Mouse (Mus musculus): ENCODE results near the gene Man1c1. TPM values are rescaled to one million over a fixed set of nuclear protein-coding genes. Genes with fewer than 3 reads are reported as not detected.

The Man1c1 gene
- total RNA-seq, 4 experiments from 2014 or later, result 34.6 to 40.0 (median 38.4) TPM

DNA sequence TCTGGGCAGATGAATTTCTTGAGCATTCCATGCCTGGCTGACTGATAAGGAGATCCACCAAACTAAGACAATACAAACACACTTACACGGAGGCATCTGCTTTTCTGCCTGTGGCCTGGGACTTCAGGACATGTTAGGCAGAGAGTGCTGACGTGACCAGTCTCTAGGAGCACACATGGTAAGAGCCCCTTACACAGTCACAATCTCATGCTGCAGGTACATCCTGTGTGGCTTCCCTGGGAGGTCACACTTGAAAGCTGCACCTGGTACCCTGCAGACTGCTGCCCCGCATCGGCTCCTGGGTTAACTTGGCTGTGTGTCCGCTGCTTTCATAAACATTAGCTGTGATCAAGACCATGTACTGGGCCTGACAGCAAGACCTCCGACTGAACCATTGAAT lies 59.7 kb downstream of the Man1c1 start:
- DNase-seq (ENCODE audit: low spot score in 2 of 2), result no peak

DNA sequence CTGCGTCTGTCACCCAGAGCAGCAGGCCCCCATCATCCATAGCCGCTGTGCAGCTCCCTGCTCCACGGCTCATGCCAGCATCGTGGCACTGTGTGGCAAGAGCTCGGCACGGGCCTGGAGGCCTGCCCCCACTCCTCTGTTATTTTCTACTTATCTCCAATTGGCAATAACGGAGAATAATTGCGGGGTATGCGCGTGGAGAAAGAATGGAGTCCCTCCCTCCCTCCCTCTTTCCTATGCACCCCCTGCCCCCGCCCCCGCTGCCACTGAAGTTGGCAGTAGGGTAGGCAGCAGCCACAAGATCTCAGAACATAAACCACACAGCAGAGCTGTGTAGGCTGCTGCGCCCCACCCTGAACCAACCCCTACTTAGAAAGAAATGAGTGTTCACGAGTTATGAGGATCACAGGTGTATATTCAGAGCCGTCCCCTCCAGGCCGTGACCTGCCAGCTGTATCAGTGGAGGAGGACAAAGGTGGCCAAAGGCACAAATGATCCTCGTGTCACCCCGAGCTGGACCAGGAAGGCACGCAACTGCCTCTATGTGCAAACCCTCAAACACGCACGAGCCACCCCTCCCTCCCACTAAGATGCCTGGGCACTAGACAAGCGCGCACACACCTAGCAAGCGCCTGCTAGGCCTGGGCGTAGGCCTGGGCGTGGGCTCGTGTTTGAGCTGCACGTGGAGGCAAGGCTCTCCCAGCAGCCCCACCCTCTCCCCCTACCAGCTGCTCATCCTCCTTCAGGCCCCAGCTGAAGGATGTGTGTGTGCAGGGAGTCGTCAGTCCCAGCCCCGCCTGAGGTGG lies 62.2 kb downstream of the Man1c1 start:
- peak in 1 of 2 experiments; percentile 85 for DNase-seq (ENCODE audit: low spot score in 2 of 2)

DNA sequence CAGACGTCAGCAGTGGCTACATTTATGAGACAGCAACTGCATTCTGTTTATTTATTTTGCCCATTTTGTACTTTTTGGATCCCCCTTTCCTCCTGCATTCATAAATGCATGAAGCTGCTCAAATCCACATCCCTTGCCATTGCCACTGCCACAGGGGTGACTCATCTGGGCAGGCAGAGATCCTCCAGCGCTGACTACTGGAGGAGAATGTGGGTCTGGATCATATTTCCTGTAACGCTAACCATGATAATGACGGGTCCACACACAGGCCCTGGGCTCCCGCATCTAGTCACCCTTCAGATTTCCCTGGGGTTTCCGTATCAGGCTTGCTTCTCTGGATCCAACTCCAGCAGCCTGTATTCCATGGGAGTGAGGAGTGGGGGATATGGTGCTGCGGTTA lies 64.8 kb downstream of the Man1c1 start:
- DNase-seq (ENCODE audit: low spot score in 2 of 2), result no peak

DNA sequence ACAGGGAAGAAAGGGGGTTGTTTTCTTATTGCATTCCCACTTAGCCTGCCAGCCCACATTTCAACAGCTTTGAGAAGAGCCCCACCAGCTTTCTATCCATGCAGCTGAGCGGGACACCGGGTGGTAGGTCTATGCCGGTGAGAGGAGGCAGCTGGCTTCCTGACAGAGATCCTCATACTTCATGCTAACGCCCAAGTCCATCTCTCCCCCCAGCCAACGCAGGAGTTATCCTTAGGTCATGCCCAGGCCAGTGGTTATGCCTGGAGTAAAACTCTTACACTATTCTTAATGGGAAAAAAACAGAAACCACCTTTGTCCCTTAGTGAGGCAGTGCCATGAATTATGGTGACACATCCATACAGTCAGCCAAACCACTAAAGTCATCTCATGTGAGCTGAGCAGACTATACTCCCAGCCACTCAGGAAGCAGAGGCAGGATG lies 66.0 kb downstream of the Man1c1 start:
- no peak for DNase-seq (ENCODE audit: low spot score in 2 of 2)

DNA sequence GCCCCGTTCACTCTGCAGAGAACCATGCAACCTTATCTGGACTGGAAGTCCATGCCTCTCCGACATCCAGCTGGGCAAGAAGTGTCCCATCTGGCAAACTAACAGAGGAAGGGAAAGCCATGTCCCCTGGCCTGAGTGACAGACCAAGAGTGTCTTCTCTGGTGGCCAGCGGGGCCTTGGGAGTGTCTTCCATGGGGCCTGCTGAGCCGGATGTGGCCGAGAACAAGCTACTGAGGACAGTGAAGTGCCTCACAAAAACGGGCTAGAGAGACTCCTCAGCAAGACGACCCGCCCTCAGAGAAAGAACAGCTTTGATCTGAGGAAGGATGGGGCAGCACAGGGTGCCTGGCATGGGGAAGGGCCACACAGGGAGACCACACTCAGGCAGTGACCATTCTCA lies 67.7 kb downstream of the Man1c1 start:
- no peak for DNase-seq (ENCODE audit: low spot score in 2 of 2)

DNA sequence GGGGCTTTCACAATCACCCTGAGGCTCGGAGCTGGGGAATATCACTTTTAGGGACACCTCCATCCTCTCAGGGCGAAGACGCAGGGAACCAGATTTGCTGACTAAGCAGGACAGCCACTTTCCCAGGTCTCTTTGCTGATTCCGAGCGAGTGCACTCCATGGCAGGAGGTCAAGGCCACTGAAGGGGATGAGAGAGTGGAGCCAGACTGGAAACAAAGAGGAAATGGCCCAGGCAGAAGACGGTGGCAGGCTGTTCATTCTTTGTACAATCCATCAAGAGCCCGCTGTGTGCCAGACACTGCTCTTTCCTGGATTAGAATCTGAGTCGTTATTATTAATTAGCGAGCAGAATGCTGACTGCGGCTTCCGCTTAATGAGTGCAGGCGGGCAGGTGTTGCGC lies 70.1 kb downstream of the Man1c1 start:
- DNase-seq (ENCODE audit: low spot score in 2 of 2), result no peak

DNA sequence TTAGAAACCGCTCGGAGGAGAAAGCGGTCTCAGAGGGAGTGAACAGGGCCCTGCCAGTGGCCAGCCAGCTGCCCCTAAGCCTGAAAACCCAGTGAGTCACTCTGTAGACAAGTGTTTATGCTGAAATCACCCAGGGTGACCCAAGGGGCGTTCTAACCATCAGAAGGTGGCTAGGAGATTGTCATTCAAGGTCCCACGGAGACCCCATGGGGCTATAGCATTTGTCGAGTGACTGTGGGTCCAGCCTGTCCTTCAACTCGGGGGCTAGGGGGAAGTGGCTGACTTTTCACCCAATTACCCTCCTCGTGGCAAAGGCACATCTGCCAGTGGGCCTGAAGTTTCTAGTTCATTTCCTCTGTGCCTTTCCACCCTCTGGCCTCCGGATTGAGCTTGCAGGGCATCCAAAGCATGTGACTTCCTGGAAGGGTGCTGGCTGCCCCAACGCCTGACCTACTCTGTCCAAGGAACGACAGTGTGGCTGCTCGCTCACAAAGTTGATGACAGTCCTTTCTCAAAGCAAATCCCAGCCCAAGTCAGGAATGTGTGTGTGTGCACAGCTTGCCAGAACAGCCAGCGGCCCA lies 71.9 kb downstream of the Man1c1 start:
- no peak for DNase-seq (ENCODE audit: low spot score in 2 of 2)

DNA sequence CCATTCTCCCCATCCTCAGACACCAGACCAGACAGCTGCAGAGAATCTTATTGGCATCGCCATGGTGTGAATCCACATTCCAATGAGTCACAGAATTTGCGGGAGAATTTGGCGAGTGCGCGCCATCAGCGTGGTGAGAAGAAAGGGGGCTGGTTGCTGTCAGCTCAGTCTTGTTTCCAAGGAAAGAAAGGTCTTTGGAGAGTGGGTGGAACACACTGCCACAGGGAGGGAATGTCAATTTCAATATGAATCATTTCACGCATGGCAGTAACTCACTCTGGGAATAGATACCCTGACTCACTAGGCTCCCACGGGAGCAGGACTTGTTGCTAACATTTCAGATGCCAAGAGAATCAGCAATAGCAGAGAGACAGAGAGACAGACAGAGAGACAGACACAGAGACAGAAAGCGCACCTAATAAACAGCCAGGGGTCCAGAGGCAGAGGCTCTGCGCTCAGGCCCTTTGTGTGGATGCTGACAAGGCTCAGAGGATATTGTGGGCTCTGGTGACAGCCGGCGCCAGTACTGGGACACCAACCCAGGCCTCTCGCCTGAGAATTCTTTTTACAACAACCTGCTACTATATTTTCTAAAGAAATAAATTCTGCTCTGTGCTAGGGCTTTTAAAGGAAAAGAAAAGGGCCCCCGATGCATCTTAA lies 72.5 kb downstream of the Man1c1 start:
- peak; percentile 67 to 89 for DNase-seq (ENCODE audit: low spot score in 2 of 2)

DNA sequence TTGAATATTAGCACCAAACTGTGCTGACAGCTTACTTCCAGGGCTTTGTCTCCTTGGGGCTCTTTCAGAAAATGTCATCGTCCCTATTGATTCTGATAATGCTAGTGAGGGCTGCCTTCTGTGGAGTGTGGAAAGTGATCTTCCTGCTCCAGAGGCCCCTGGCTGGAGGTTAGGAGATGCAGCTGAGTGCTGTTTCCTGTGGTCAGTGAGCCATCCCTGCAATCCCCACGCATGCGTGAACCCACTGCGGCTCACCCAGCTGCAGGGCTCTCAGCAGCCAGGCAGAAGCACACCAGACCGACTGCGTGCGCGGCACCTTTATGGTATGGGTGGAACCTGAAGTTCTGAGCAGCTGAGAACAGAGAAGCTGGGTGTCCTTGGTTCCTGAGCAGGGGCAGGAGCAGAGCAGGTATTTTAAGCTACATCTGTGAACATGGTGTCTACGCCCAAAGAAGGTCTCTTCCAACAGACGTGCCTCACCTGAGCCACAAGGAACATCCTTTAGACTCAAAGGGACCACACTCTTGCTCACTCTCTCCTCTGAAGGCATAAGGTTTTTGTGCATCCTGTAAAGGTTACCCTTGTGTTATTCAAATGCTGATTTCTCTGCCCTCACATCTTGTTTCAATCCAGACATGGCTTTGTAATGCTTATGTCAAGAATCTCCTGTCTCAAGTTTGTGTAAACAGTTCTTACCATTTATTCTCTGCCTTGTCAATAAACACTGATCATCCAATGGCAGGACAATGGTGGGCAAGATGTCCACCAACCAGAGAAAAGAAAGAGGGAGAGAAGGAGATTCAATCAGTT lies 75.3 kb downstream of the Man1c1 start:
- no peak for DNase-seq (ENCODE audit: low spot score in 2 of 2)

DNA sequence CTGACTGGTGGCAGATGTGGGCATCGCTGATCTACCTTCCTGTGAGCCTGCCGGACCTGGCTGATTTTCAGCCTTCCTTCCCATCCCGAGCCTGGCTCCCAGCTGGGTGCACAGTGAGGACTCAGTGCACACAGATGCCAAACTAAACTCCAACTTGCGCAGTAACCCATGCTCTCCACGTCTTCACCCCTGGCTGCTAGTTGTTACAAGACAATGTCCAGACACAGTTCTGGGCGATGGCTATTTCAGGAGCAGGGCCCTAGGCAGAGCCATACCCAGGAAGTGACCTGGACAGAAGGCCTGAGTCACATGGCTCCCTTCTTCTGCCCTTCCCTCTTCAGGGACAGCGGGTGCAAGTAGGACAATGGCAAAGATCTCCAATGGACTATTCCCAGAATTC lies 76.0 kb downstream of the Man1c1 start:
- DNase-seq (ENCODE audit: low spot score in 2 of 2), result no peak

DNA sequence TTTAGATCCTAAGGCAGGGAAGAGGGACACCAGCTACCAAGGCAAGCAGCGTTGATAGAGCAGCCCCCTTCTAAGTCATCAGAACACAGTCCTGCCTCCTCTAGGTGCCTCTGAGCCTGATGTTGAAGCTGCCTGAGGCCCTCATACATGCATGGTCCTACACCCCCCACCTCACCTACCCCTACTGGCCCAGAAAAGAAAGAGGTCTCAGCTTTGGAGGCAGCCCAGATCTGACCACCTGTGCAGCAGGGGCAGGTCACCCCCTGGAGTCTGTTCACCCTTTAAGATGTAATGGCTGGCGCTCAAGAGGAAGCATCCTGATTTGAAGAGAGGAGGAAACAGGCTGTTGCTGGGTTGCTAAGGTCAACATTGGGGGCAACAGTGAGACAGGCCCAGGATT lies 77.2 kb downstream of the Man1c1 start:
- DNase-seq (ENCODE audit: low spot score in 2 of 2), result no peak

DNA sequence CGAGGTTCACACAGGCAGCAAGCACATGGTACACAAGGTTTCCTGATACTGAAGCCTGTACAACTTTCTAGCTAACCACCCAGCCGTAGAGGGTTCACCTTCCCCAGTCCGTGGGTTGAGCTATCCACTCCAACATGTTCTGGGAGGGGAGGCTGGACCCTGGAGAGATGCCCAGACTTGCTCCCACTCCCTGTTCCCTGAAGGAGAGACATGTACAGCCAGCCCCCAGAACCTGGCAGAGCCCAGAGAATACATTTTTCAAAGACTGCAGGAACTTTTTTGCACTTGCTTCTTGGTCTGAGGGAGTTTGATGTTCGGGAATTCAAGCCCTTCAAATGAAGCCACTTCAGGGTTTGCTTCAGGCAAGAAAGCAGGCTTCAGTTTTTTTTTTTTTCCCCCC lies 77.7 kb downstream of the Man1c1 start:
- DNase-seq (ENCODE audit: low spot score in 2 of 2), result peak in 1 of 2 experiments; percentile 82

DNA sequence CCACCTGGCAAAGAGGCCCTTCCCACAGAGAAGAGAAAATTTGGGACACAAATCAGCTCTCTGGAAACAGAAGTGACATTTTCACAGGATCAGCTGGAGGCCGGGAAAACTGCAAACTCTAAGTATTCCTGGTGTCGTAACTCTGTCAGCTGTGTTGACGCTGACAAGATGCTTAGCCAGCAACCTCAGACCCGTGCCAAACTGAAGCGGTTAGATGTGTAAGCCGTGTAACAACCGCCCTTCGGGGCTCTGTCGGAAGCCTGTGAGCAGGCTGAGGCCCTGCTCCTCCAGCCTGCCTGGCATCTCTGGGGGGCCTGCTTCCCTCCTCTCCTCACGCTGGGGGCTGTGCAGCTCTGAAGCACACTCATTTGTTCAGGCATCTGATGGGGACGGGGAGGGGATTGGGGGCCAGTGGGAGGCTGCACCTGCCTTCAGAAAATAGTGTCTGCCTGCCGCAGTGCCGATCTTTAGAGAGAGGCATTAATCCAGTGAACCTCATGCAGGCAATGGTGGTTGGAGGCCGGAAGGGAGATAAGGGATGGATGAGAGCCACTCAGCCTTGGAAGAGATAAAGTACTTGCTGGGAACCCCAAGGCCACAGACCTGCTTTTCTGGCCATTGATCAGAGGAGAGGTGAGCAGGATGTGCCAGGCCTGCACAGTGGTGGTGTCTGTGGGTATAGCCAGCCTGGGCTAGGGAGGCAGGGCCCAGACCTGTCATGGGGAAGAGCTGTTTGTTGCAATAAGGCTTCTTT lies 79.8 kb downstream of the Man1c1 start:
- DNase-seq (ENCODE audit: low spot score in 2 of 2), result no peak

DNA sequence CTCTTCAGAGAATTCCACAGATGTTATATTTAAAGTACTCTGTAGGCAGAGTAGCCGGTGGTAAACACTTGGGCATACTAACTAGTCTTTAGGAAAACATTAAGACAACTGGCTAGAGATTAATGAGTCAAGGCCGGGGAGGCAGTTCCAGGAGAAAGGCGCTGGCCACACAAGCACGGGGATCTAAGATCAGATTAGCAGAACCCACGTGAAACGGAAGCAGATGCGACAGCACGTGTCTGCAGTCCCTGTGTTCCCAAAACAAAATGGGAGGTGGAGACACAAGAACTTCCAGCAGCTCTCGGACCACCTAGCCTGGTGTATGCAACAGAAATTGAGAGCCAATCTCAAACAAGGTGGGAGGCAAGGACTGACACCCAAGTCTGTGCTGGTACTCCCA lies 82.4 kb downstream of the Man1c1 start:
- DNase-seq (ENCODE audit: low spot score in 2 of 2), result no peak

DNA sequence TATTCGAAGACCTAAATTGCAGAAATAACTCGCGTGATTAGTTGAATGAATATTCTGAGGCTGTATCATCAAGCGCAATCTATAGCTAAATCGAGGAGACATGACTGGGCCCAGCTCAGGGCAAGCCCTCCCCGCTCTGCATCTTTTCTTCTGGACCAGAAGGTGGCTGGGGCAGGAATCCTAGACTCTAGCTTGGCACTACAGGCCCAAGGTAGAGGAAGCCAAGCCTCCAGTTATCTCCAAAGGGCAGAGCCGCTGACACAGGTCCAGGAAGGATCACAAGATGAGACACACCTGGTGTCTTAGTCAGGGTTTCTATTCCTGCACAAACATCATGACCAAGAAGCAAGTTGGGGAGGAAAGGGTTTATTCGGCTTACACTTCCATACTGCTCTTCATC lies 83.8 kb downstream of the Man1c1 start:
- DNase-seq (ENCODE audit: low spot score in 2 of 2), result no peak

DNA sequence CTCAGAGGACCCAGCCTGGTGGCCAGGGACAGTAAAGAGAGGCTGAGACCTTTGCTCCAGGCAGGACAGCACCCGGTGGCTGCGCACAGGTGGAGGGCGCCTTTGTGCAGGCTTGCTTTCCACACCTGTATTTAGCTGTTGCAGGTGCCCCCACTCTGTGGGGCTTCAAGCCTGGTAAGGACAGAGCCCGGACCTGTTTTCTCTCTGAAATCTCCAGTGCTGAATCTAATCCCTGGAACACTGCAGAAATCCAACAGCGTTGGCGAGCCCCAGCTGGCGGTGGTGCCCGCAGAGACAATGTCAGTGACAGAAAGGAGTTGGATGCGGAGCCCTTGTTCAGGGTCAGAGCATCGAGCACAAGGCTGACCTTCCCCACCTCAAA lies 84.6 kb downstream of the Man1c1 start:
- DNase-seq (ENCODE audit: low spot score in 2 of 2), result no peak

DNA sequence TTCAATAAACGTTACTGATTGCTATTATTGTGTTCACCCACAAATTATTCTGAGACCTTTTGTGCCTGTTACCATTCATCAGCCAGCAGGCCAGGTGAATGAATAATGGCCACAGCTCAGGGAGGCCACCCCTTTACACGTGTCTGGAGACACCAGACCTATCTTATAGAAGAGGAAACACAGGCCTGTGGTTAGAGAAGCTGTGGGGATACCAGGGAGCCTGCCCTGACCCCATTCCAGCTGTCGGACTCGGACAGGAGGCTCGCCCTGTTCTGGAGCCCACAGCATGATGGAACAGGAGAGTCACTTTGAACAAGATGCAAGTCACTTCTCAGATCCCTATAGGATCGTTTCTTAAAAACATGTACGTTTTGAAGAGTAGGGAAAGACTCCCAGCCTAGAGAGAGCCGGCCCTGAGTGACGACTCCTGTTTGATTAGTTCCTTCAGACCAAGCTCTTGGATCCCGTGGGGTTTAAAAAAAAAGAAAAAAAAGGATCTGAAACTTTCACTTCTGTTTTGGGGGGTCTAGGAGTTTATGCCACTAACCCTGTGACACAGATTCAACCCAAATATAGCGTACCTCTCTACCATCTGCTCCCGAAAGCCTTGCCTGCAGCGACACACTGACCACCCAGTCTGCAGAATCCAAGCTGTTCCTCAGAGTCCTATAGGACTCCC lies 85.1 kb downstream of the Man1c1 start:
- no peak for DNase-seq (ENCODE audit: low spot score in 2 of 2)

DNA sequence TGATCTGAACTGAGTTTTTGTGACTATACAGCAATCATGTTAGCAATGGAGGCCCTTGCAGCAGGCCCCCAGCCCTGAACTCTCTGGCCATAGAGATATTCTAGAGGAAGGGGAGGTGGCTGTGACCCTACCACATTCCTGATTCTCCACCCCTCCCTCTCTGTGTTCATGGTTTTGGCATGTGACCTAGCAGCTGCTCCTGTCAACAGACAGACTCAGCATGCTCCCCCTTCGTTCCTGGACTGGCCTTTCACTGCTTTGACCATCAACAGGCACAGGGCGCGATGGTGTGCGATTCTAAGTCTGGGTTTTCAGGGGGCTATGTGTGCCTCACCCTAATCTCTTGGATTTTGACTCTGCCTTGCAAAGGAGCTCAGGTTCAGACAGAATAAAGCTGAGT lies 86.3 kb downstream of the Man1c1 start:
- DNase-seq (ENCODE audit: low spot score in 2 of 2), result no peak

DNA sequence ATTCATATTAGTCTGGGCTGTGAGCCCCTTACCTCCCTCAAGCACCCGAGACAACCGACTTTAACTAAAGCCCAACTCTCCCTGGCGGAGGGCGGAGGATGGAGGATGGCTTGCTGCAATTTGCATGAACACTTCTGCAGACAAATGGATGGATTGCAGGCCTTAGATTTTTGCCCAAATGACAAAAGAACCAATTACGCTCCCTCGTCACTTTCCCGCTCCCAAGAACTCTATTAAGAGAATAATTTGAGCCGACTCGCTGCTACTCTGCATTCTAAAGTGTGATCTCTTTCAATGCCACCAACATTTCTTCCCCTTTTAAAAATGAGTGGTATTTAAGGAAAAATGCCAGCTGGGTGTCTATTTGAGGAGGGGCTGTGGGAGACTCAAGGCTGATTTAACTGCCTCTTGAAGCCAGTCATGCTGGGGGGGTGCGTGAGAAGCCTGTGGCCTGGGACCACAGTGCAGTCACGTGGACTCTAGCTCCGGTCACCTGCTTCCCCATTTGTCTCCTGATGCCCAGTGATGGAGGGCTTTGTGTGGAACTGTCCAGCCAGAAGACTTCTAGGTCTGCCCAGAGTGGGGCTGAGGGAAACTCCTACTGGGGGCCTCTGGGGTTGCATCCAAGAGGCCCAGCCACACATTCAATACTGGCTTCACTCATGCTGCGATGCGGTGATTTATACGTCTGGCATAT lies 88.0 kb downstream of the Man1c1 start:
- no peak for DNase-seq (ENCODE audit: low spot score in 2 of 2)

Data from left cerebral cortex, adult 8-10 months (tissue).